Mouse (Mus musculus) liver, embryonic 12.5 days (tissue): Measurements from ENCODE around the gene Iqgap2. TPM values are rescaled to one million over a fixed set of nuclear protein-coding genes. Genes with fewer than 3 reads are reported as not detected.
A peak's percentile ranks its signal among the peaks of the same experiment; 100 is the strongest.

Experiments
- ATAC-seq: fragments of 200-750 bp; cut with Nextera tagmentation; 2 replicates; pipeline ENCODE4 v1.8.0; 2017; ENCODE audit warnings: moderate number of reproducible peaks, mild to moderate bottlenecking, moderate library complexity
- H3K27ac ChIP-seq: fragments of 300-500 bp; sonication (generic); 2 replicates; pipeline ENCODE4 v1.5.1; 2016; ENCODE audit warnings: mild to moderate bottlenecking
- H3K27me3 ChIP-seq: fragments of 300-500 bp; sonication (generic); replicated peaks from 2 replicates; pipeline ENCODE4 v1.6.1; 2016; ENCODE audit warnings: mild to moderate bottlenecking, moderate library complexity
- H3K36me3 ChIP-seq: fragments of 300-500 bp; sonication (generic); 2 replicates; pipeline ENCODE4 v1.6.1; 2016; ENCODE audit warnings: mild to moderate bottlenecking, moderate library complexity
- H3K4me1 ChIP-seq: fragments of 300-500 bp; sonication (generic); 2 replicates; pipeline ENCODE4 v1.6.1; 2016
- H3K4me2 ChIP-seq: fragments of 300-500 bp; sonication (generic); 2 replicates; pipeline ENCODE4 v1.6.1; 2016; ENCODE audit warnings: mild to moderate bottlenecking, moderate library complexity
- H3K4me3 ChIP-seq: fragments of 300-500 bp; sonication (generic); 2 replicates; pipeline ENCODE4 v1.5.1; 2016; ENCODE audit warnings: mild to moderate bottlenecking, moderate library complexity
- H3K9ac ChIP-seq: fragments of 300-500 bp; sonication (generic); 2 replicates; pipeline ENCODE4 v1.6.1; 2016; ENCODE audit warnings: mild to moderate bottlenecking, moderate library complexity
- H3K9me3 ChIP-seq: fragments of 300-500 bp; sonication (generic); replicated peaks from 2 replicates; pipeline ENCODE4 v1.6.1; 2016; ENCODE audit warnings: mild to moderate bottlenecking, moderate library complexity
- WGBS: fragments of 180-500 bp; shearing (Covaris S2); methylation state at CpG from one replicate; pipeline ENCODE4 v1.1.7; 2016; ENCODE audit not compliant: insufficient replicate concordance; 5-methylcytosine and 5-hydroxymethylcytosine counted together
- polyA plus RNA-seq: library from polyadenylated mRNA; unstranded; fragments of >200 nt; fragmentation: Nextera tagmentation; extraction: Ambion mirVana; gene quantifications from 2 replicates; pipeline ENCODE4 v1.2.1, GENCODE M21; 2016

The Iqgap2 gene
- polyA plus RNA-seq, 1 experiment from 2014 or later = 14.7 TPM

GRCm38 (mm10) chr13:95790883-95791282, 100.8 kb downstream of the Iqgap2 start:
- WGBS = 49% methylated on average over 6 of the region's 6 CpGs
- H3K27me3 ChIP-seq = no peaks in the 10 kb centered on the region
- no peak overlapping the region for H3K27ac ChIP-seq
- H3K9ac ChIP-seq = no peak overlapping the region
- H3K4me2 ChIP-seq = no peak overlapping the region
- peaks cover 25% of the 10 kb centered on the region for H3K4me1 ChIP-seq
- no peaks in the 10 kb centered on the region for H3K9me3 ChIP-seq
- no peak overlapping the region for H3K4me3 ChIP-seq
- ATAC-seq = no peak
- H3K36me3 ChIP-seq = no peaks in the 10 kb centered on the region

- no peak overlapping the region for H3K4me3 ChIP-seq
- no peaks in the 10 kb centered on the region for H3K9me3 ChIP-seq
- no peak for ATAC-seq
- WGBS = 39% methylated on average over 10 of the region's 10 CpGs
- no peak overlapping the region for H3K27ac ChIP-seq
- H3K27me3 ChIP-seq = no peaks in the 10 kb centered on the region
- no peak overlapping the region for H3K4me2 ChIP-seq
- no peak overlapping the region for H3K9ac ChIP-seq
- H3K36me3 ChIP-seq = no peaks in the 10 kb centered on the region
- peaks cover 25% of the 10 kb centered on the region for H3K4me1 ChIP-seq
Observed at GRCm38 (mm10) chr13:95788631-95789376, 102.9 kb downstream of the Iqgap2 start.

- no peak overlapping the region for H3K4me2 ChIP-seq
- H3K9me3 ChIP-seq = no peaks in the 10 kb centered on the region
- no peaks in the 10 kb centered on the region for H3K36me3 ChIP-seq
- ATAC-seq = peak; percentile 24; the same call in 1 of the 2 replicates
- H3K4me3 ChIP-seq = no peak overlapping the region
- H3K27ac ChIP-seq = no peak overlapping the region
- peaks cover 36% of the 10 kb centered on the region for H3K4me1 ChIP-seq
- H3K27me3 ChIP-seq = no peaks in the 10 kb centered on the region
- WGBS = 34% methylated on average over 2 of the region's 2 CpGs
- no peak overlapping the region for H3K9ac ChIP-seq
Observed at GRCm38 (mm10) chr13:95782969-95783332, 108.8 kb downstream of the Iqgap2 start.

- Histone ChIP-seq H3K4me1 (peaks cover 38% of the 10 kb centered on the region), H3K27me3 (no peaks in the 10 kb centered on the region), H3K9me3 (no peaks in the 10 kb centered on the region), H3K4me2 (no peak overlapping the region), H3K36me3 (no peaks in the 10 kb centered on the region), H3K9ac (no peak overlapping the region), H3K27ac (no peak overlapping the region), H3K4me3 (no peak overlapping the region)
- no peak for ATAC-seq
- 68% methylated on average over 15 of the region's 15 CpGs for WGBS
Observed at GRCm38 (mm10) chr13:95782311-95782968, 109.3 kb downstream of the Iqgap2 start.

- no peak overlapping the region for H3K4me3 ChIP-seq
- H3K27ac ChIP-seq = no peak overlapping the region
- no peak overlapping the region for H3K9ac ChIP-seq
- no peaks in the 10 kb centered on the region for H3K36me3 ChIP-seq
- 74% methylated on average over 7 of the region's 7 CpGs for WGBS
- H3K4me1 ChIP-seq = peaks cover 48% of the 10 kb centered on the region
- H3K4me2 ChIP-seq = no peak overlapping the region
- no peaks in the 10 kb centered on the region for H3K27me3 ChIP-seq
- no peaks in the 10 kb centered on the region for H3K9me3 ChIP-seq
- ATAC-seq = no peak
Observed at GRCm38 (mm10) chr13:95780038-95780437, 111.7 kb downstream of the Iqgap2 start.

- no peak overlapping the region for H3K9ac ChIP-seq
- no peaks in the 10 kb centered on the region for H3K36me3 ChIP-seq
- no peaks in the 10 kb centered on the region for H3K27me3 ChIP-seq
- no peak for ATAC-seq
- H3K27ac ChIP-seq = no peak overlapping the region
- no peak overlapping the region for H3K4me2 ChIP-seq
- H3K9me3 ChIP-seq = no peaks in the 10 kb centered on the region
- H3K4me3 ChIP-seq = no peak overlapping the region
- H3K4me1 ChIP-seq = peaks cover 48% of the 10 kb centered on the region
- WGBS = 39% methylated on average over 8 of the region's 8 CpGs
Observed at GRCm38 (mm10) chr13:95779261-95779660, 112.5 kb downstream of the Iqgap2 start.

GRCm38 (mm10) chr13:95778761-95779161, 113.0 kb downstream of the Iqgap2 start:
- no peak overlapping the region for H3K4me2 ChIP-seq
- no peak overlapping the region for H3K9ac ChIP-seq
- no peaks in the 10 kb centered on the region for H3K9me3 ChIP-seq
- WGBS = 27% methylated on average over 9 of the region's 9 CpGs
- H3K4me1 ChIP-seq = peaks cover 48% of the 10 kb centered on the region
- H3K36me3 ChIP-seq = no peaks in the 10 kb centered on the region
- no peak overlapping the region for H3K4me3 ChIP-seq
- H3K27me3 ChIP-seq = no peaks in the 10 kb centered on the region
- H3K27ac ChIP-seq = no peak overlapping the region
- ATAC-seq = no peak

- Histone ChIP-seq H3K4me2 (no peak overlapping the region), H3K27ac (no peak overlapping the region), H3K4me1 (peaks cover 42% of the 10 kb centered on the region), H3K27me3 (no peaks in the 10 kb centered on the region), H3K9ac (no peak overlapping the region), H3K4me3 (no peak overlapping the region), H3K9me3 (no peaks in the 10 kb centered on the region), H3K36me3 (no peaks in the 10 kb centered on the region)
- ATAC-seq = no peak
- WGBS = 78% methylated on average over 5 of the region's 5 CpGs
Observed at GRCm38 (mm10) chr13:95777651-95778391, 113.9 kb downstream of the Iqgap2 start.

GRCm38 (mm10) chr13:95777237-95777636, 114.5 kb downstream of the Iqgap2 start:
- ATAC-seq = no peak
- no peaks in the 10 kb centered on the region for H3K9me3 ChIP-seq
- H3K4me3 ChIP-seq = no peak overlapping the region
- H3K9ac ChIP-seq = no peak overlapping the region
- no peaks in the 10 kb centered on the region for H3K36me3 ChIP-seq
- H3K27me3 ChIP-seq = no peaks in the 10 kb centered on the region
- WGBS = 18% methylated on average over 2 of the region's 2 CpGs
- H3K27ac ChIP-seq = no peak overlapping the region
- H3K4me1 ChIP-seq = peaks cover 38% of the 10 kb centered on the region
- no peak overlapping the region for H3K4me2 ChIP-seq

- no peak for ATAC-seq
- Histone ChIP-seq H3K4me2 (no peak overlapping the region), H3K9ac (no peak overlapping the region), H3K4me3 (no peak overlapping the region), H3K36me3 (no peaks in the 10 kb centered on the region), H3K27ac (no peak overlapping the region), H3K9me3 (no peaks in the 10 kb centered on the region), H3K4me1 (peaks cover 30% of the 10 kb centered on the region), H3K27me3 (no peaks in the 10 kb centered on the region)
- 53% methylated on average over 11 of the region's 11 CpGs for WGBS
Observed at GRCm38 (mm10) chr13:95774966-95775696, 116.6 kb downstream of the Iqgap2 start.

- Histone ChIP-seq H3K9ac (no peak overlapping the region), H3K27me3 (no peaks in the 10 kb centered on the region), H3K4me1 (peaks cover 9% of the 10 kb centered on the region), H3K4me3 (no peak overlapping the region), H3K27ac (0 out of 2 replicates have a peak overlapping the region, but pooled peaks have one; percentile 50), H3K36me3 (no peaks in the 10 kb centered on the region), H3K9me3 (no peaks in the 10 kb centered on the region), H3K4me2 (peak overlapping the region; percentile 37)
- ATAC-seq = peak; percentile 59; the same call in 1 of the 2 replicates
- 20% methylated on average over 9 of the region's 9 CpGs for WGBS
Observed at GRCm38 (mm10) chr13:95765017-95765416, 126.7 kb downstream of the Iqgap2 start.
